Mouse (Mus musculus) CH12.LX (cell line): ENCODE measurements around the gene Srebf2. TPM values are rescaled to one million over a fixed set of nuclear protein-coding genes. Genes with fewer than 3 reads are reported as not detected.

Source experiments
- DNase-seq: peaks from one replicate; pipeline ENCODE4 v3.0.0-alpha.2; 2013; ENCODE audit errors: extremely low read depth
- H3K27ac ChIP-seq: 2 replicates; pipeline ENCODE4 v1.5.1; 2012; ENCODE audit warnings: low read depth, mild to moderate bottlenecking, control low read depth, moderate library complexity; ENCODE audit not compliant: insufficient read depth
- H3K27me3 ChIP-seq: replicated peaks from 2 replicates; pipeline ENCODE3; 2012; ENCODE audit warnings: inconsistent platforms
- H3K36me3 ChIP-seq, 2 experiments: replicated peaks in 1 of 2; 2 replicates each; pipeline versions ENCODE3 to v1.6.1; 2012; ENCODE audit warnings: inconsistent platforms in 1 of 2, low read length in 1 of 2, mild to moderate bottlenecking in 1 of 2, mixed read lengths in 1 of 2, moderate library complexity in 1 of 2; ENCODE audit not compliant: control insufficient read depth in 1 of 2, insufficient read depth in 1 of 2
- H3K4me1 ChIP-seq, 2 experiments: 2 replicates each; pipeline ENCODE4 v1.6.1; 2012; ENCODE audit warnings: inconsistent platforms in 1 of 2, moderate library complexity in 1 of 2; ENCODE audit not compliant: insufficient read depth in 2 of 2, control insufficient read depth in 1 of 2
- H3K4me2 ChIP-seq: 2 replicates; pipeline ENCODE4 v1.6.1; 2012; ENCODE audit warnings: low read depth, mild to moderate bottlenecking, control low read depth; ENCODE audit not compliant: poor library complexity, insufficient read depth, severe bottlenecking
- H3K4me3 ChIP-seq, 3 experiments: fragments of 150-350 bp in 1 of 3; sonication (generic) in 1 of 3; replicated peaks in 1 of 3; 2 replicates each; pipeline versions ENCODE3 to v1.5.1; 2011 to 2012; ENCODE audit warnings: low read depth in 2 of 3, low read length in 2 of 3, mild to moderate bottlenecking in 2 of 3, moderate library complexity in 2 of 3, control low read depth in 1 of 3, improper control_type of control experiment in 1 of 3, inconsistent platforms in 1 of 3, mixed read lengths in 1 of 3; ENCODE audit not compliant: poor library complexity in 1 of 3
- H3K79me2 ChIP-seq: replicated peaks from 2 replicates; pipeline ENCODE4 v1.6.1; 2012; ENCODE audit warnings: mild to moderate bottlenecking, moderate library complexity; ENCODE audit not compliant: control insufficient read depth, poor library complexity, insufficient read depth, severe bottlenecking; ENCODE audit errors: extremely low read depth
- H3K9ac ChIP-seq: 2 replicates; pipeline ENCODE4 v1.6.1; 2012; ENCODE audit warnings: low read depth, mild to moderate bottlenecking, control low read depth, moderate library complexity; ENCODE audit not compliant: insufficient read depth
- H3K9me3 ChIP-seq: replicated peaks from 2 replicates; pipeline ENCODE3; 2012; ENCODE audit warnings: low read length, inconsistent platforms, mixed read lengths
- CHD2 ChIP-seq: IDR thresholded peaks from 2 replicates; pipeline ENCODE4 v1.6.1; 2011; ENCODE audit warnings: low read length, improper control_type of control experiment
- E2F4 ChIP-seq: IDR thresholded peaks from 2 replicates; pipeline ENCODE4 v1.6.1; 2011; ENCODE audit warnings: low read depth, low read length, improper control_type of control experiment; ENCODE audit not compliant: insufficient replicate concordance
- ELF1 ChIP-seq: IDR thresholded peaks from 2 replicates; pipeline ENCODE4 v1.6.1; 2014; ENCODE audit warnings: low read depth, mild to moderate bottlenecking, inconsistent platforms, low read length, improper control_type of control experiment
- ETS1 ChIP-seq: conservative IDR thresholded peaks from 2 replicates; pipeline ENCODE4 v1.6.1; 2012; ENCODE audit warnings: low read depth, mild to moderate bottlenecking, inconsistent platforms, low read length, improper control_type of control experiment, moderate library complexity
- HCFC1 ChIP-seq: IDR thresholded peaks from 2 replicates; pipeline ENCODE4 v1.6.1; 2012; ENCODE audit warnings: low read depth, mild to moderate bottlenecking, inconsistent platforms, low read length, improper control_type of control experiment
- IRF4 ChIP-seq: IDR thresholded peaks from 2 replicates; pipeline ENCODE4 v1.6.1; 2014; ENCODE audit warnings: low read depth, mild to moderate bottlenecking, inconsistent platforms, low read length, improper control_type of control experiment
- JUND ChIP-seq: conservative IDR thresholded peaks from 2 replicates; pipeline ENCODE4 v1.6.1; 2011; ENCODE audit warnings: low read depth, low read length, improper control_type of control experiment
- MAX ChIP-seq: IDR thresholded peaks from 2 replicates; pipeline ENCODE4 v1.6.1; 2011; ENCODE audit warnings: low read length, improper control_type of control experiment
- MAZ ChIP-seq: IDR thresholded peaks from 2 replicates; pipeline ENCODE4 v1.6.1; 2012; ENCODE audit warnings: low read depth, mild to moderate bottlenecking, inconsistent platforms, low read length, improper control_type of control experiment, moderate library complexity
- MXI1 ChIP-seq: IDR thresholded peaks from 2 replicates; pipeline ENCODE4 v1.6.1; 2011; ENCODE audit warnings: mild to moderate bottlenecking, low read depth, low read length, improper control_type of control experiment
- MYC ChIP-seq: IDR thresholded peaks from 2 replicates; pipeline ENCODE4 v1.6.1; 2011; ENCODE audit warnings: low read depth, mild to moderate bottlenecking, improper control_type of control experiment, low read length
- NELFE ChIP-seq: IDR thresholded peaks from 2 replicates; pipeline ENCODE4 v1.6.1; 2011; ENCODE audit warnings: low read depth, low read length, improper control_type of control experiment
- NRF1 ChIP-seq: IDR thresholded peaks from 2 replicates; pipeline ENCODE4 v1.6.1; 2014; ENCODE audit warnings: low read depth, mild to moderate bottlenecking, inconsistent platforms, low read length, improper control_type of control experiment, moderate library complexity
- POLR2A ChIP-seq: IDR thresholded peaks from 2 replicates; pipeline ENCODE4 v1.6.1; 2011; ENCODE audit warnings: low read depth, mild to moderate bottlenecking, improper control_type of control experiment, low read length
- POLR2AphosphoS2 ChIP-seq: IDR thresholded peaks from 2 replicates; pipeline ENCODE4 v1.6.1; 2011; ENCODE audit warnings: low read depth, low read length, improper control_type of control experiment
- RAD21 ChIP-seq: IDR thresholded peaks from 2 replicates; pipeline ENCODE4 v1.6.1; 2011; ENCODE audit warnings: low read depth, mild to moderate bottlenecking, low read length, improper control_type of control experiment, moderate library complexity
- SIN3A ChIP-seq: IDR thresholded peaks from 2 replicates; pipeline ENCODE4 v1.6.1; 2012; ENCODE audit warnings: low read length, improper control_type of control experiment, inconsistent platforms
- SMC3 ChIP-seq: IDR thresholded peaks from 2 replicates; pipeline ENCODE4 v1.6.1; 2011; ENCODE audit warnings: low read depth, low read length, improper control_type of control experiment
- TBP ChIP-seq: conservative IDR thresholded peaks from 2 replicates; pipeline ENCODE4 v1.6.1; 2011; ENCODE audit warnings: low read depth, low read length, improper control_type of control experiment
- TCF12 ChIP-seq: IDR thresholded peaks from 2 replicates; pipeline ENCODE4 v1.6.1; 2014; ENCODE audit warnings: low read depth, mild to moderate bottlenecking, inconsistent platforms, low read length, improper control_type of control experiment
- ZKSCAN1 ChIP-seq: IDR thresholded peaks from 2 replicates; pipeline ENCODE4 v1.6.1; 2012; ENCODE audit warnings: low read depth, inconsistent platforms, low read length, improper control_type of control experiment, borderline replicate concordance
- ZMIZ1 ChIP-seq: IDR thresholded peaks from 2 replicates; pipeline ENCODE4 v1.6.1; 2012; ENCODE audit warnings: low read depth, mild to moderate bottlenecking, inconsistent platforms, low read length, improper control_type of control experiment
- ZNF384 ChIP-seq: IDR thresholded peaks from 2 replicates; pipeline ENCODE4 v1.6.1; 2012; ENCODE audit warnings: low read depth, low read length, improper control_type of control experiment, inconsistent platforms
- dilution Hi-C: fragments of 300-500 bp; cut with MboI; formaldehyde crosslinking; loops from 2 replicates; pipeline ENCODE4 v1.14.3; 2020; ENCODE audit warnings: low sequenced_read_pairs; ENCODE audit not compliant: extremely low pct_unique_long_range_greater_than_20kb, extremely low pct_ligation_motif_present
- in situ Hi-C: fragments of 300-500 bp; cut with MboI; formaldehyde crosslinking; loops from 3 replicates; pipeline ENCODE4 v1.14.3; 2019; ENCODE audit warnings: low sequenced_read_pairs, low pct_ligation_motif_present, low pct_unique_long_range_greater_than_20kb, mixed read lengths
- polyA plus RNA-seq: library from polyadenylated mRNA; unstranded; fragments of >175 nt; gene quantifications from 2 replicates; pipeline ENCODE4 v1.2.1, GENCODE M21; 2012; ENCODE audit warnings: low read depth; ENCODE audit not compliant: insufficient read length
- total RNA-seq, 2 experiments: library from RNA; depleted of rRNA; stranded (reverse); fragments of 300-350 nt in 1 of 2; fragments of >200 nt in 1 of 2; gene quantifications; 2 replicates each; pipeline ENCODE4 v1.2.3; 2012 to 2014

Gene Srebf2
- total and polyA plus RNA-seq, 3 experiments, result 94.3 to 253 (median 159) TPM

DNA sequence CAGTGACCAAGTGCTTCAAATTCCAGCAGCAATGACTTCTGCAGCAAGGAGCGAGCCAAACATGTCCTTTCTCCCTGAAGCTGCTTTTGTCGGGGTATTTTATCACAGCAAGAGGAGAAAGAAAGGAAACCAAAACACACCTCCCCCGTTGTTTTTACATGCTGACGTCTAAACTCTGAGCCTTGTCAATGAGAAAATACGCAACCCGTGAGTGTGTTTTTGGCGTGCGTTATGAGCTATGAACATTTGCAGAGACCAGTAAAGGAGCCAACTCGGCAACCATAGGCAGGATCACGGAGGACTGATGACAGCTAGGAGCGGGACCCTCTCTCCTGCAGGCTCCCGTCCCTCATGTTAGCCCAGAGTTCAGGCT lies 96.7 kb downstream of the Srebf2 start:
- dilution Hi-C loops, result no loop called here
- peaks cover 0 to 13% of the 10 kb centered on the region in 2 experiments; a peak in 3 of 4 replicates for H3K4me1 ChIP-seq
- in situ Hi-C loops, result loop anchor here (10.0 kb wide), 1 partner anchor 179 kb away; the partner anchor contains the start of gene Mei1

DNA sequence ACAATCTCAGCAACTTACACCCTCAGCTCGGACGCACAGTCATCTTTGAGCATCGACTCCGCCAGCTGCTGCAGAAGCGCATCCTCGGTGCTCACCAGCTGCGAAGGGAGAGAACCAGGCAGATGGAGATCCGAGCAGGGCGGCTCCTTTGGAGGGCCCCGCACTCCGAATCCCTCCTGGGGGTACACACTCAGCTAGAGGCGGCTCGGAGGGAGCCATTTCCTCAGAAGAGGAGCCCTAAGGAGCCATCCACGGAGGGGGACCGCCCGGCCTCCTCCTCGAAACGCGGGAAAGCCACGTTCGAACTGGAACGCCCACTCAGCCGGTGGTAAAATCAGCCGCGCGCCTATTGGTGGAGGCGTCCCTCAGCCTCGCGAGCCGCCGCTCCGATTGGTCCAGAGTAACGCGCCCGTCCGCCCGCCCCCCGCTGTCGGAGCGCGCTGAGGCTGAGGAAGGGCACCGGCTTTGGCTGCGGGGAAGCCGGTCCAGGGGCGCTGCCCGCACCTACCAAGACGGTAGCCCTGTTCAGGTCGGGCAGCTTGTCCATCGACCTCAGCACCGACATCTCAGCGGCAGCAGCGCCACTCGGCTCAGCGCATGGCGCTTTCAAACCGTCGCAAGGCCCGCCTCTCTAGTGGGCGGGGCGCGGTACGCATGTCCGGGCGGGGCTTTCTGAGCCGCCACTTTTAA lies 97.3 kb downstream of the Srebf2 start, which contains the start of gene Cenpm:
Gene Cenpm (minus strand): TSS at position 634 of the 690 bp plus-strand sequence.
- in situ Hi-C loops (loop anchor here (10.0 kb wide), 1 partner anchor 179 kb away; the partner anchor contains the start of gene Mei1), dilution Hi-C loops (no loop called here)
- Histone ChIP-seq H3K4me3 (peak within 1 kb of the TSS; percentile 70 to 94 (median 79)), H3K4me2 (peak within 1 kb of the TSS; percentile 82), H3K9ac (peak within 1 kb of the TSS; percentile 72), H3K9me3 (no peaks in the 10 kb centered on the region)
- TF ChIP-seq JUND (no peak), POLR2A (peak; percentile 65), ZKSCAN1 (no peak), MYC (peak; percentile 59; the same call in 1 of the 2 replicates), TCF12 (peak; percentile 32; the same call in 1 of the 2 replicates), MAZ (no peak), ETS1 (no peak), MAX (peak; percentile 72), NRF1 (peak; percentile 78), SIN3A (peak; percentile 88), ZNF384 (no peak), NELFE (peak; percentile 61; the same call in 1 of the 2 replicates), SMC3 (no peak), CHD2 (peak; percentile 70), RAD21 (no peak), E2F4 (0 out of 2 replicates have a peak, but pooled peaks have one; percentile 65), MXI1 (peak; percentile 80; the same call in 1 of the 2 replicates), HCFC1 (peak; percentile 40), IRF4 (0 out of 2 replicates have a peak, but pooled peaks have one; percentile 17), TBP (no peak), ZMIZ1 (peak; percentile 71; the same call in 1 of the 2 replicates), POLR2AphosphoS2 (no peak), ELF1 (peak; percentile 41; the same call in 1 of the 2 replicates)
- TF ChIP-seq, all 38 proteins: peak for 14
- peak within 1 kb of the TSS; percentile 87 for H3K27ac ChIP-seq
- peaks cover 7 to 21% of the 10 kb centered on the region in 2 experiments for H3K36me3 ChIP-seq
- peaks cover 0 to 13% of the 10 kb centered on the region in 2 experiments; a peak in 3 of 4 replicates for H3K4me1 ChIP-seq
- H3K27me3 ChIP-seq, result no peaks in the 10 kb centered on the region
- DNase-seq, result peak; percentile 91
- peaks cover 4% of the 10 kb centered on the region; the same call in 1 of the 2 replicates for H3K79me2 ChIP-seq

More for the DNA sequence above, 96.7 kb downstream of the Srebf2 start:
- no peak for TF ChIP-seq JUND
- TF ChIP-seq NELFE, result 0 out of 2 replicates have a peak, but pooled peaks have one; percentile 1
- peak; percentile 50 for TF ChIP-seq HCFC1
- TF ChIP-seq, all 38 proteins: peak for 2
- H3K4me2 ChIP-seq, result peak overlapping the region; percentile 62
- H3K27me3 ChIP-seq, result no peaks in the 10 kb centered on the region
- H3K4me3 ChIP-seq, result peak overlapping the region; percentile 70 to 94 (median 79)
- H3K27ac ChIP-seq, result peak overlapping the region; percentile 54
- peaks cover 4% of the 10 kb centered on the region; the same call in 1 of the 2 replicates for H3K79me2 ChIP-seq
- peak overlapping the region; percentile 67 for H3K9ac ChIP-seq
- no peak for DNase-seq
- H3K36me3 ChIP-seq, result peaks cover 13 to 26% of the 10 kb centered on the region in 2 experiments
- no peaks in the 10 kb centered on the region for H3K9me3 ChIP-seq
